Mouse (Mus musculus) large intestine, adult 2 months (tissue): Measurements from ENCODE around the gene Kbtbd13. TPM values are rescaled to one million over a fixed set of nuclear protein-coding genes. Genes with fewer than 3 reads are reported as not detected.
A peak's percentile ranks its signal among the peaks of the same experiment; 100 is the strongest.

Experiments
- DNase-seq: peaks from one replicate; pipeline ENCODE4 v3.0.0-alpha.2; 2012; ENCODE audit warnings: low read depth, low spot score
- WGBS: fragments of 180-500 bp; shearing (Covaris S2); methylation state at CpG from one replicate; pipeline ENCODE4 v1.1.7; 2018; 5-methylcytosine and 5-hydroxymethylcytosine counted together
- polyA plus RNA-seq: library from polyadenylated mRNA; depleted of rRNA; stranded (reverse); fragments of >200 nt; gene quantifications from 2 replicates; pipeline ENCODE4 v1.2.3, GENCODE M21; 2012; rRNA removed

Kbtbd13 gene
- polyA plus RNA-seq = 0.91 and 1.2 TPM in 2 replicates

DNA sequence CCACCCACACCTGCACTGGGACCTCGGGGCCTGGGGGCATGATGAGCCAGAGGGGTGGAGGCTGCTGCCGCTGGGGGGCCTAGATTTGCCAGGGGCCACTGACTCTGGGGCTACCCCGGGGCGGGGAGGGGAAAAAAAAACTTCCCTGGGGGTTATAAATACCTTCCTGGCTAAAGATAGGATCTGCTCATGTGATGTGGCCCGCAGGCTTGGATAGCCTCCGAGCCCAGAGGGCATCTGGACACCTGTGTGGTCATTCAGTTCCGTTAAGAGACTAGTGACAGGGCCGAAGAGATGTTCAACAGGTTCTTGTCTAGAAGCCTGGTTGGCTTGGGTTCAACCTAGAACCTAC lies at the start of gene Kbtbd13:
Gene Kbtbd13 (minus strand): TSS at position 40 of the 352 bp plus-strand sequence.
- 31% methylated on average over 8 of the region's 8 CpGs for WGBS
- DNase-seq = no peak

DNA sequence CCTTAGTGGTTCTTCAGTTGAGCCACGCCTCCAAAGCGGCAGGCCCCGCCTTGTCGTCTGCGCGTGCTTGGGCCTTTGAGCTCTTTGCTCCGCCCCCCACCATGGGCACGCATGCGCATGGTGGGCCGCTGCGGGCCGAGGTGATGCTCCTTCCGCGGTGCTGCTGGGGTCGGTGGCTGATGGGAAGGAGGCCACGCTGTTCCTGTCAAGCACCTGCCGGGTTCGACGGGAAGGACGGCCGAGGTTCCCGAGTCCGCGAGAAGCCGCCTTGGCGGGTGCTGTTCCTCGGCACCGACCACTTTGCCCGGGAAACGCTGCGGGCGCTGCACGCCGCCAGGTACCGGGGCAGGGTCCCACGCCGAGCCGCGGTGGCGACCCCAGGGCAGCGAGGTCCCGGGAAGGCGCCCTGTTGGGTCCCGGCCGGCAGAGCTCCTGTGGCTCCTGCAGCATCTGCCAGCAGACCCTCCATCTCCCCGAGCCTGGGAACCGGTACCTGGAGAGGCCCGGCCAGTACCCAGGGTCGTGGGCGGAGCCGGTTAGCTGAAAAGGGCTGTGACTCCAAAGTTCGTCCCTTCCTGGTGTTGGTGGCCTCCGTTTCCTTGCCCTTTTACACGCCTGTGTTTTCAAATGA lies 44.3 kb upstream of the Kbtbd13 start, which contains the start of gene Mtfmt:
Gene Mtfmt (plus strand): TSS at position 112 of the 631 bp plus-strand sequence.
- peak; percentile 90 for DNase-seq
- under 1% methylated on average over 54 of the region's 54 CpGs for WGBS

DNA sequence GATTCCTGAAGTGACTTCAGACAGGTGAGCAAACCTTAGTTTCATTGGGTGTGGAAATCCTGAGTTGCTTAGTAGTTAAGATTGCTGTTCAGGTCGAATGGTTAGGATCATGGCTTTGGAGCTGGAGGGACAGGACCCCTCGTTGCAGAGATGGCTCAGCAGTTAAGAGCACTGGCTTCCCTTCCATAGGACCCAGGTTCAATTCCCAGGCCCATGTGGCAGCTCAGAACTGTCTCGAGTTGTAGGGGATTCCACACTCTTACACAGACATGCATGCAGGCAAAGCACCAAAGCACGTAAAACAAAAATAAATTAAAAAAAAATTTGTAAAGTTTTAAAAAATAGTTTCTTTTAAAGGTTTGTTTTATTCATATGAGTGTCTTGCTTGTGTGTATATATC lies 43.8 kb upstream of the Kbtbd13 start:
- DNase-seq = no peak
- WGBS = 60% methylated on average over 4 of the region's 4 CpGs

DNA sequence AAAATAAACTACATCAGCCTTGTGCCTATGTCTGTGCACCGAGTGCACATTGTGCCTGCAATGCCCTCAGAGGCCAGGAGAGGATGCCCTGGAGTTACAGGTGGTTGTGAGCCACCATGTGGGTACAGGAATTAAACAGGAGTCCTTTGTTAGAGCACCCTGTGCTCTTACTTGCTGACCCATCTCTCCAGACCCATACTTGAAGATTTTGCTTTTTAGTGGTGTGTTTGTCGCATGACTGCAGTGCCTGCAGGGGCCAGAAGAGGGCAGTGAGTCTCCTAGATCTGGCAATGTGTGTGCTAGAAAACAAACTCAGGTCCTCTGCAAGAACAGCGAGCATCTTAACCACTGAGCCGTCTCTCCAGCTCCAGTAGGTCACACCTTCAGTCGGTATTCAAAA lies 42.7 kb upstream of the Kbtbd13 start:
- 69% methylated on average over 5 of the region's 5 CpGs for WGBS

DNA sequence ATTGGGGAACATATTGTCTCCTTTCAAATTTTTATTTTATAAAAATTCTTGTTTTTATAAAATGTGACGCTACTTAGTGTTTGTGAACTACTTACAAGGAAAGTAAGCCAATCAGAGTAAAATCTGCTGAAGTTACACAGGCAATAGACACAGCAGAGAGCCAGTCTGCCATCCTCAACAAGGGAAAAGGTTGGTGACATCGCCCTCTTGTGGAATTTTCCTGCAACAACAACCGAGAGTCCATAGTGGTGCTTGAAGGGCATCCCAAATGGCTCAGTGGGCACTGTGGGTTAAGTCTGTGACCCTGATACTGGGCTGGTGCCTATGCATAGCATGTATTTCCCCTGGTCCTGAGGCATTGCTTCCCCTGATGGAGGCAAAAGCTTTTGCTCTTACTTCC lies 40.8 kb upstream of the Kbtbd13 start:
- WGBS = 3% methylated on average over 3 of the region's 3 CpGs
- peak; percentile 80 for DNase-seq

More for the DNA sequence above, 42.7 kb upstream of the Kbtbd13 start:
- no peak for DNase-seq

DNA sequence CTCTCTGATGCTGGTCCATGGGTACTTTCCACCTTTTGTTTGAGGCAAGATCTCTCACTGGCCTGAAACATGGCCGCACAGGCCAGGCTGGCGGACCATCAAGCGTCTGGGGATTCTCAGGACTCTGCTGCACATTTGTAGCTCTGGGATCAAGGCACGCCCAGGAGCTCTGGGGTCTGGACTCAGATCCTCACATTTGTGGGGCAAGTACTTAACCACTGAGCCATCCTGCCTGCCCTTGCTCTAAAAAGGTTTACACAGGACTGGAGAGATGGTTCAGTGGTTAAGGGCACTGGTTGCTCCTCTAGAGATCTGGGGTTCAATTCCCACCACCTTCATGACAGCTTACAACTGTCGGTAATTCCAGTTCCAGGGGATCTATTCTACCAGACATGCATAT lies 39.5 kb upstream of the Kbtbd13 start:
- 92% methylated on average over 5 of the region's 5 CpGs for WGBS
- DNase-seq = no peak

DNA sequence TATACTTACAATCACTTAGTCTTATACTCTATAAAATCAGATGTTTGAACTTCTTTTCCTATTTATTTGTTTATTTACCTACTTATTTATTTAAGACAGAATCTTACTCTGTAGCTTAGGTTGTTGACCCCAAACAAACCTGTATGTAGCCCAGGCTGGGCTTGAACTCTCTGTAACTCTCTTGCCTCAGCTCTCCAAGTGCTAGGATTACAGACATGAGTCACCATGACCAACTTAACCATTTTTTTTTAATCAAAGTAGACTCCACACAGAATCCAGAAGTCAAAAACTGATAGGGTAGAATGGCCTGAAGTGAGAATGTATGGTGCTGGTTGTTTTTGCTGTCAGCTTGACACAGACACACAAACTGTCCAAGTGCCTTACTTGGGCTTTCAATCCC lies 38.9 kb upstream of the Kbtbd13 start:
- DNase-seq = no peak

DNA sequence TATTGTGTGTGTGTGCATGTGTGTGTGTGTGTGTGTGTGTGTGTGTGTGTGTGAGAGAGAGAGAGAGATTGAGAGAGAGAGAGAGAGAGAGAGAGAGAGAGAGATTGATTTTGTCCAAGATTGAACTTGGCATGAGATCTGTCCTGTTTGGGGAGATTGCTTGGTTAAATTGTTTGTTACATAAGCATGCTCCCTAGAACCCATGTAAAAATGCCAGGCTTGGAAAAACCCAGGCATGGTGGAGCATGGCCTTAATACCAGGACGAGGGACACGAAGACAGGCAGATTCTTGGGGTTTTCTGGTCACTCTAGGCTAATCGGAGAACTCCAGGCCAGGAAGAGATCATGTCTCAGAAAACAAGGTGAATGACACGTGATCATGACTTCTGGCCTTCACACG lies 36.6 kb upstream of the Kbtbd13 start:
- DNase-seq = no peak
- WGBS = 80% methylated on average over 5 of the region's 5 CpGs

DNA sequence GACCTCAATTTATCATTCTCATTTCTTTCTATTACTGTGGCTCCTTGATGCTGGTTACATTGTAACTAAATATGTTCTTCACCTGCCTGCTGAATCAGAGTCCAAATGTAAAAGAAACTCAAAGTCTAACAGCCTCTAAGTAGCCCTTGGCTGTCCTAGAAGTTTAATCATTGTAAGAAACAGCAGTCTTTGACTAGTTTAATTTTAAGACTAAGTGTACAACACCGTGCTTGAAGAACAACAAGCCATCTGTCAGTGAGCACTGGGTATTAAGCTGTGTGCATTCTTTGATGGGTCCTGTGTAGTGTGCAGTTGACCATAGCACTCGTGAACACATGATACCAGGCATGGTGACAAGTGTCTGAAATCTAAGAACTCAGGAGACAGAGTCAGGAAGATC lies 36.1 kb upstream of the Kbtbd13 start:
- no peak for DNase-seq
- 30% methylated on average over 2 of the region's 2 CpGs for WGBS

DNA sequence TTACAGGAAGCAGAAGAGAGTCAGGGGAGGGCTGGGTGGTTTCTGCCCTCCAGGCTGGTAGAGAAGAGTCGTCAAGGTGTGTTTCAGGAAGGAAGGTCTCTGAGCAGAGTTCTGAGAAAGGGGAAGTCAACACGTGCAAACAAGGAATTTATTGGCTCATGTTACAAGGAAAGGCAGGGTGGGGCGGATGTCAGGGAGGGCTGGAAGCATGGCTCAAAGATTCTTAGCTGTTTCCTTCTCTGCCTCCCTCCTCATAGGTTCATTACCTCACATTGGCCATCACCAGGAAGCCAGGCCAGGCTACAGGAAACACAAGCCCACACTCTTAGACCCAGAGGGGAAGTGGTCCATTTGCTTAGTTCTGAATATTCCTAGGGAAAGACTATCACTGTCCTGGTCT lies 32.9 kb upstream of the Kbtbd13 start:
- DNase-seq = peak; percentile 64
- WGBS = 12% methylated on average over 3 of the region's 3 CpGs

DNA sequence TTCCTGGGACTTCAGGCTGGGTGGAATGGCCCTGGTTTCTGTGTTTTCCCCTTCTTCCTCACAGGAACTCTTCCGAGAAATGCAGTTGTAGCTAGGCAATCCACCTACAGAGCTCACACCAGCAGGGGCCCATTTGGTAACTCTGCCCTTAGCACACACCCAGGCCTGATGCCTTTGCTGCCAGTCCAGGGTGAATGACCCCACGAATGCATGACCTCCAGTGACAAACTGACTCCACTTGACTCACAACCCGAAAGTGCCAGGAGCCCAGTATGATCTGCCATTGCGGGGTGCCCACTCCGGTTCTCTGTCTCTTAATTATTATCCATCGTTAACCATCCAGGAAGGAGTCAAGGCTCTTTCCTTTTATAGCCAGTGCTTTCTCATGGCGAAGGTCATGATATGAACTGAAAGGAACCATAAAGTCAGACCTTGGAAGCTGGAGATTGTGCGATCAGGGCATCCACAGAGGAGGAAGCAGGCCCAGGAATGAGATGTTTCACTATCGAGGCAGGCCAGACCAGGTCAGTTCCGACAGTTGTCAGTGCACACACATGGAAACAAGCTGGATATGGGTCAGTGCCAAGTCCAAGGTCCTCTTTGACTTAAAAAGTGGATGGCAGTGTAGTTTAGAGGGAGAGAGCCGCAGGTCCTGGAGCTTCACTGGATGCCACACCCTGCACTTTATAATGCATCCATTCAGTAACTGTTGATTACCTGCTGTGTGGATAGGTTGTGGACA lies 31.5 kb upstream of the Kbtbd13 start, which contains the start of gene Slc51b:
Gene Slc51b (minus strand): TSS at position 196 of the 742 bp plus-strand sequence.
- DNase-seq = peak; percentile 84
- 31% methylated on average over 11 of the region's 11 CpGs for WGBS

DNA sequence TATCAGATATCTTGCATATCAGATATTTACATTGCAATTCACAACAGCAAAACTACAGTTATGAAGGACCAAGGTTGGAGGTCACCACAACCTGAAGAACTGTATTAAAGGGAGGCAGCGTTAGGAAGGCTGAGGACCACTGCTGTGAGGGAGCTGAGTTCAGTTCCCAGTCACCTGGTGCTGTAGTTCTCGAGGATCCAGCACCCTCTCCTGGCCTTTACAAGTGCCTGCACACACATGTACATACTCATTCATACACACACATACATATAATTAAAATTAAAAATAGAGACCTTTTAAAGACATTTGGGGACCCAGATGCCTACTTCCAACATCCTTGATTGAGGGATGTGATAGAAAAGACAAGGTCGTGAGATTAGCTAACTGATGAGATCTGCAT lies 28.2 kb upstream of the Kbtbd13 start:
- 87% methylated on average over 3 of the region's 3 CpGs for WGBS

DNA sequence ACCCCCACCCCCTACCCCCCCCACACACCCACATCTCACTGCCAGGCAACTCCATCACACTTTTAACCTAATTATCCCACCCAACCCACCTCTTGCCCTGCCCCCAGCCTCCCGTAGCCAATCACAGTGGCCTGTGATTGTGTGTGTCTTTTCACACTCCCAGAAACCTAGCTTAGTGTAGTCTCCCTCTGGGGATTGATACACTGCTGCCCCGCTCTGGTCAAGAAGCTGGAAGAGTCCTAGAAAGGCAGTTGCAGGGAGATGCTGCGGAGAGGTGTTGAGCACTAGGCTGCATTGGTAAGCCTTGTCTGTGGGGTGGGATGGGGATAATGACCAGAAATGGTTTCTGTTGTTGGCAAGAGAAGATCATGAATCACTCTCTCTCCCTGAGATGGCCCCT lies 26.3 kb upstream of the Kbtbd13 start:
- DNase-seq = no peak
- 79% methylated on average over 3 of the region's 3 CpGs for WGBS

More for the DNA sequence above, 28.2 kb upstream of the Kbtbd13 start:
- no peak for DNase-seq

DNA sequence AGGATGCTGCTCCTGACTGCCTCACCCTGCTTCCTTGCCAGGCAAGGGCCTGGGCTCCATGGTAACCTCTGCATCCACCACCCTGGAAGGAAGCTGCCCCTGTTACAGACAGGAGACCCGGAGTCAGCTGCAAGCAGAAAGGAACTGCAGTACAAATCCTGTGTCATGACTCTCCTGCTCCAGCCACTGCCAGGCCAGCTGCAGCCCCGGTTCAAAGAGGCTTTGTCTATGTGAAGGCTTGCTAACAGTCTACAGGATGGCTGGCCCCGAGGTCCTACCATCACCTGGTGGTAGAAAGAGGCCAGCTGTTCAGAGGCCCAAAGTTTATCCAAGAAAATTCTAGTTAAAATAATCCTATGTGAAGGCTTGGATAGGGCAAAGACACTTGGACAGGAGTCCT lies 19.9 kb upstream of the Kbtbd13 start:
- WGBS = 69% methylated on average over 3 of the region's 3 CpGs
- DNase-seq = no peak

DNA sequence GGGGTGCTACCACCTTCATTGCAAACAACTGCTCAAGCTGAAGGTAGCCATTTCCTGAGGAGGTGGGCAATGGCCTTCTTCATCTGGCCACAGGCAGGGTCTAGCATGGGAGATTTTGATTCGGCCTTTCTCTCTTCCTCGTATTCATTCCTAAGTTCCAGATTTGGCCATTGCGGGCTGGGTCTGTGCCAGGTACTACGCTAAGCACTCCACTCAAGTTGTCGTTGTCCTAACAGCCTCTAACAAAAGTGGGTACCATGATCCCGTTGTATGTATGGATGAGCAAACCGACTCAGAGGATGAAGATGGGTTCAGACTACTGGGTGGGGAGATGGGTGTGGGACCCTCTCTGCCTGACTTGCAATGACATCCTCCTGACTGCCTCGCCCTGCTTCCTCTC lies 18.9 kb upstream of the Kbtbd13 start:
- no peak for DNase-seq
- WGBS = 80% methylated on average over 8 of the region's 8 CpGs

DNA sequence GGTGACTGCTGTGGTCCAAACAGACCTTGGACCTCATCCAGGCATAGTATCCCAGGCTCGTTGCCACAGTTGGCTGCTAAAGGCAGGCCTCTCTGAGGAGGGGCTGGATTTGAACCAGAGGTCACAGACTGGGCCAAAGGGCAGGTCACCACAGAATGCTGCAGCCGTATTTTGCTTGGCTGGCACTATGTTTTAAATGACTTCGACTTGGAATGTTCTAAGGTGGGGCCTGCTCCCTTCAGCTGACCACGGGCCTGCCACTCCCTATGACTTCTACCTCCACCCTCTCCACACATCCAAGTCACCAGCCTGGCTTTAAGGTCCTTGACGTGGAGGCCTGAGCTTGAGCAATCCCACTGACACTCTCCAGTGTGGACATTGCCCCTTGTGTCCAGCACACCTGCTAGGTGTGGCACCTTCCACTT lies 17.4 kb upstream of the Kbtbd13 start:
- peak; percentile 59 for DNase-seq
- 34% methylated on average over 5 of the region's 5 CpGs for WGBS

DNA sequence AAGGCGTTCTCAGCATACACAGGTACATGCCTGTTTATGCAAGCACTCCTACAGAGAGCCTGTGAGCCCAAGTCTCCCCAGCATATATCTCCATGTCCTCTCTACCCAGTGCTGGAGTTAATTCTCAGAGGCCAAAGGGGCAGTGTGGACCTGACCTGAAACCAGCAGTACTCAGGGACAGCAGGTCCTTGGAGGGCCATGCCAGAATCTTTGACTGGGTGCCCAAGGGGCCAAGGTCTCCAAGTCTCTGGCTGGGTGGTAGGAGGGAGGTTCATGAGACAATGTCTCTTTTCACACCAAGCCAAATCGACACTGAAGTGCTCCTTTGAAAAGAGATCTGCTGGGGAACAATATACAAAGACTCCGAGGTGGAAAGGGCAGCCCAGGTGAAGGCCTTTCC lies 16.4 kb upstream of the Kbtbd13 start:
- 85% methylated on average over 3 of the region's 3 CpGs for WGBS
- no peak for DNase-seq

DNA sequence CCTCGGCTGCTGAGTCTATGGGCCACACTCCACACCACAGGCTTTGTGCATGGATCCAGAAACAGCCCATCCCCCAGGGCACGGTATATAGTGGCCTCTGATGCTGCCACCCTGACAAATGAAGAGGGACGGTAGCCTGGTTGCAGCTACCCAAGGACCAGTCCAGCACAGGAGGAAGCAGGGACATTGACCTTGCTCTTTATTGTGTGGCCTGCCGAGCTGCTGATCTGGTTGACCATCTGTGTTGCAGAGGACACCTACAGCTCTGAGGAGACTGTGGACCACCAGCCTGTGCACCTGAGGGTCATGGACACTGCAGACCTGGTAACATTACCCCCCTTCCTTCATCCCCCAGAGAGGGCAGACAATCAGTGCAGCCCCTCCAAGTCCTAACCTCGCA lies 15.9 kb upstream of the Kbtbd13 start:
- DNase-seq = no peak
- WGBS = 88% methylated on average over 5 of the region's 5 CpGs

DNA sequence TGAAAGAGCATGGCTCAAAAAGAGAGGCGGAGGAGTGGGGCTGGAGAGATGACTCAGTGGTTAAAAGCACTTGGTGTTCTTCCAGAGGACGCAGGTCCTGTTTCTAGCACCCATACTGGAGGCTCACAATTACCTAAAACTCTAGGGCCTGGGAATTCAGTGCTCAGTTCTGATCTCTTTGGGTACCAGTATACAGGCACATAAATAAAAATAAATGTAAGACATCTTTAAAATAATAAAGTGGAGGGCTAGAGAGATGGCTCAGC lies 13.7 kb upstream of the Kbtbd13 start:
- WGBS = 83% methylated on average over 2 of the region's 2 CpGs
- no peak for DNase-seq

DNA sequence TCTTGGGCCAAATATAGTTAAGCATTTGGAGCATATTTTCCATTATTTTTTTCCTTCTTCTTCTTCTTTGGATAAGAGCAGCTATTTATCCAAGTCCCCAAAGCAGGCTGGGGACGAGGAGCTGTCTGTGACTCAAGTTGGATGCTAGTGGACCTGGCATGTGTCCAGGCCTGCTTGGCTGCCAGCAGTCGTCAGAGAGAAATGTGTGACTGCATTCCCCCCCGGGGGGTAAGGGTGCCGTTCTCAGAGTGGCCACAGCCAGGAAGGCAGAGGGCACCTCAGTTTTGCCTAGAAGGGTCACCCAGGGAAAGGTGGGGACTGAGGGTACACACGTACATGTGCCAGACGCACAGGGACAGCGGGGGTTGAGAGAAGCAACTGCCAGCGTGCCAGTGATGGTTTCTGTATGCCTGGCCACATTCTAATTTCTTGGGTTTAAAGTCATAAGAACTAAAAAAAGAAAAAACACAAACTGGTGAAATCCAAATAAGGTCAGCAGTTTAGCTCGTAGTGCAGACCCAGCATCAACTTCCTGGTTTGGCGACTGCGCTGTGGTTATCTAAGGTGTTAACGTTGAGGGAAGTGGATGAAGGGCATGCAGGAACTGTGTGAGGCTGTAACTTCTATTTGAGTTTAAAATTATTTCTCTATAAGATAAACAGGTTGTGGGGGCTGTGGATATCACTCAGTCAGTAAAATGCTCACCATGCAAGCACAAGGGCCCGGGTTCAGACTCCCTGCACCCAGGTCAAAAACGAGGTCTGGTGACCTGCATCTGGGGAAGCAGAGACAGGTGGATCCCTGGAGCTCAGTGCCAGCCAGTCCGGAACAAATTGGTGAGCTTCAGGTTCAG lies 13.1 kb upstream of the Kbtbd13 start:
- 47% methylated on average over 15 of the region's 15 CpGs for whole genome bisulfite sequencing
- no peak for DNase-seq

DNA sequence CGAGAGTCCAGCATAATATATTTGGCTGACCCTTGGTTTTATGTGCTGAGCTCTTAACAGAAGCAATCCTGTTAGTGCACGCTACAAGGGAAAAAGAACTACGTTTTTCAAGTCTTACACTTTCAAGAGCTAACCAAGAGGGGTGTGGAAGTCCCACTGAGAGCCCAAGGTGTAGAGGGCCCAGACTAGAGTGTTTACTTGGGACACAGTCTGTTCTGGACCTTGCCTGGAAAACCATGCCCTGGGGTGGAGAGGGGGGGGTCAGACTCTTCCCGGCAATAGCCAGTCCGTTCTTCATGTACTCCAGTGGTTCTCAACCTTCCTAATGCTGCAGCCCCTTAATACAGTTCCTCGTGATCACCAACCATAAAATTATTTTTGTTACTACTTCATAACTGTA lies 8.5 kb upstream of the Kbtbd13 start:
- DNase-seq = no peak
- WGBS = 86% methylated on average over 6 of the region's 6 CpGs
